Mouse (Mus musculus): ENCODE results near the gene Gm5134. TPM values are rescaled to one million over a fixed set of nuclear protein-coding genes. Genes with fewer than 3 reads are reported as not detected.

Gm5134 gene
- total and polyA plus RNA-seq, 3 experiments = not detected

DNA sequence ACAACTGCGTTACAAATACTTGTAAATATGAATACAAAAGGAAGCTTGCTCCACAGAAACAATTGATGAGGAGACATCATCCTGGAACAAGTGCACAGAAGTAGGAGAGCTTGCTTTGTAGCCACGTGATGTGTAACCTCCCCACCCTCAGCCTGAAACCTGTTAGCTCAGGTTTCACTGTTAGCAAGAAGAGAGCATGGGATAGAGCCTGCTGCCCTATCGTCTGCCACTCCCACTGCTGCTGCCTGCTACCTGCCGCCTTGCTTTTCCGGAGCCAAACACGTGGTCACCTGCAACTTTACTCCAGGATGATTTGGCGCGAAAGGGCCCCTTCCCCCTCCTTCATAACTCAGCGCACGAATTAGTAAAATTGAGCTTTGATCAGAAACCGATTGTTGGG lies 97.5 kb downstream of the Gm5134 start:
- Histone ChIP-seq H3K79me2 (ENCODE audit: control insufficient read depth, insufficient read depth, low read length, poor library complexity) (no peaks in the 10 kb centered on the region), H3K27me3 (ENCODE audit: control insufficient read depth in 1 of 2, insufficient read depth in 2 of 2, low read length in 2 of 2) (no peaks in the 10 kb centered on the region; a peak in 3 of 4 replicates), H3K9me3 (replicated peaks; ENCODE audit: insufficient read depth, low read length) (no peaks in the 10 kb centered on the region), H3K4me1 (ENCODE audit: control insufficient read depth in 1 of 2, insufficient read depth in 2 of 2, low read length in 2 of 2) (no peaks in the 10 kb centered on the region), H3K4me3 (ENCODE audit: control insufficient read depth in 1 of 2, insufficient read depth in 1 of 2, low read depth in 2 of 2, low read length in 2 of 2) (no peak overlapping the region), H3K36me3 (ENCODE audit: control insufficient read depth in 1 of 2, insufficient read depth in 2 of 2, low read length in 2 of 2) (no peaks in the 10 kb centered on the region), H3K9ac (ENCODE audit: control insufficient read depth, low read depth, low read length, poor library complexity, severe bottlenecking) (no peak overlapping the region), H3K27ac (ENCODE audit: control insufficient read depth, low read depth, low read length) (no peak overlapping the region)
- TF ChIP-seq CHD1 (IDR thresholded peaks at IDR 0.05; ENCODE audit: low read depth, low read length) (no peak), ETS1 (IDR thresholded peaks at IDR 0.05; ENCODE audit: low read depth, low read length) (no peak), USF2 (IDR thresholded peaks at IDR 0.05; ENCODE audit: borderline replicate concordance in 1 of 2, insufficient read depth in 1 of 2, low read depth in 1 of 2, low read length in 2 of 2) (no peak), CHD2 (IDR thresholded peaks at IDR 0.05; ENCODE audit: low read length) (no peak), TCF12 (IDR thresholded peaks at IDR 0.05; ENCODE audit: low read depth, low read length) (no peak), NELFE (IDR thresholded peaks at IDR 0.05; ENCODE audit: low read depth, low read length) (no peak), USF1 (IDR thresholded peaks at IDR 0.05; ENCODE audit: low read depth, low read length) (no peak), E2F4 (IDR thresholded peaks at IDR 0.05; ENCODE audit: borderline replicate concordance, low read depth, low read length) (no peak), BHLHE40 (IDR thresholded peaks at IDR 0.05; ENCODE audit: borderline replicate concordance, low read depth, low read length) (no peak), GATA1 (IDR thresholded peaks at IDR 0.05; ENCODE audit: low read depth, low read length) (no peak), MAFK (IDR thresholded peaks at IDR 0.05; ENCODE audit: borderline replicate concordance, low read depth, low read length) (no peak)
- DNase-seq (ENCODE audit: low read depth, low spot score) = no peak

Other genes with a start within 250 kb of the Gm5134 start
- gene Cabin1, start 190.2 kb upstream of the Gm5134 start, total RNA-seq (2012; rRNA removed) = 27.2 and 28.2 TPM in 2 replicates
- 100 to 1,000 TPM in 1 of 2 experiments, 10 to 100 TPM in 1; 54.9 to 115 TPM for gene Cabin1, start 190.2 kb upstream of the Gm5134 start, polyA plus RNA-seq (2012; ENCODE audit: insufficient read depth in 1 of 2, insufficient read length in 2 of 2, low read depth in 1 of 2, low replicate concordance in 2 of 2, missing spikeins in 1 of 2)
- gene Ddt, start 181.1 kb upstream of the Gm5134 start, total RNA-seq (2012; rRNA removed) = 45.1 and 48.8 TPM in 2 replicates
- gene Ddt, start 181.1 kb upstream of the Gm5134 start, polyA plus RNA-seq (2012; ENCODE audit: insufficient read depth in 1 of 2, insufficient read length in 2 of 2, low read depth in 1 of 2, low replicate concordance in 2 of 2, missing spikeins in 1 of 2) = 10 to 100 TPM in 1 of 2 experiments, not detected in 1; 63.4 TPM
- gene Gm20441, start 173.6 kb upstream of the Gm5134 start, total RNA-seq (2012; rRNA removed) = not detected in 2 replicates
- gene Gm20441, start 173.6 kb upstream of the Gm5134 start, polyA plus RNA-seq (2012; ENCODE audit: insufficient read depth in 1 of 2, insufficient read length in 2 of 2, low read depth in 1 of 2, low replicate concordance in 2 of 2, missing spikeins in 1 of 2) = not detected
- gene Gstt3, start 173.1 kb upstream of the Gm5134 start, total RNA-seq (2012; rRNA removed) = 4.0 TPM in 2 replicates
- 10 to 100 TPM in 1 of 2 experiments, not detected in 1; 10.2 TPM for gene Gstt3, start 173.1 kb upstream of the Gm5134 start, polyA plus RNA-seq (2012; ENCODE audit: insufficient read depth in 1 of 2, insufficient read length in 2 of 2, low read depth in 1 of 2, low replicate concordance in 2 of 2, missing spikeins in 1 of 2)
- 1.3 and 2.0 TPM in 2 replicates for gene Gstt1, start 155.9 kb upstream of the Gm5134 start, total RNA-seq (2012; rRNA removed)
- gene Gstt1, start 155.9 kb upstream of the Gm5134 start, polyA plus RNA-seq (2012; ENCODE audit: insufficient read depth in 1 of 2, insufficient read length in 2 of 2, low read depth in 1 of 2, low replicate concordance in 2 of 2, missing spikeins in 1 of 2) = 1 to 10 TPM in 1 of 2 experiments, not detected in 1; 3.8 TPM
- gene Gstt4, start 132.0 kb upstream of the Gm5134 start, total RNA-seq (2012; rRNA removed) = not detected in 2 replicates
- gene Gstt4, start 132.0 kb upstream of the Gm5134 start, polyA plus RNA-seq (2012; ENCODE audit: insufficient read depth in 1 of 2, insufficient read length in 2 of 2, low read depth in 1 of 2, low replicate concordance in 2 of 2, missing spikeins in 1 of 2) = not detected
- 4.3 and 4.9 TPM in 2 replicates for gene Gstt2, start 117.1 kb upstream of the Gm5134 start, total RNA-seq (2012; rRNA removed)
- gene Gstt2, start 117.1 kb upstream of the Gm5134 start, polyA plus RNA-seq (2012; ENCODE audit: insufficient read depth in 1 of 2, insufficient read length in 2 of 2, low read depth in 1 of 2, low replicate concordance in 2 of 2, missing spikeins in 1 of 2) = 10 to 100 TPM in 1 of 2 experiments, not detected in 1; 10.9 TPM
- gene Mif, start 94.3 kb upstream of the Gm5134 start, total RNA-seq (2012; rRNA removed) = 862 and 1,292 TPM in 2 replicates
- 1,000 to 10,000 TPM in 1 of 2 experiments, 100 to 1,000 TPM in 1; 817 to 2,606 TPM for gene Mif, start 94.3 kb upstream of the Gm5134 start, polyA plus RNA-seq (2012; ENCODE audit: insufficient read depth in 1 of 2, insufficient read length in 2 of 2, low read depth in 1 of 2, low replicate concordance in 2 of 2, missing spikeins in 1 of 2)
- gene Derl3, start 61.1 kb upstream of the Gm5134 start, total RNA-seq (2012; rRNA removed) = 0.23 and 0.69 TPM in 2 replicates
- 1 to 10 TPM in 1 of 2 experiments, not detected in 1; 1.5 TPM for gene Derl3, start 61.1 kb upstream of the Gm5134 start, polyA plus RNA-seq (2012; ENCODE audit: insufficient read depth in 1 of 2, insufficient read length in 2 of 2, low read depth in 1 of 2, low replicate concordance in 2 of 2, missing spikeins in 1 of 2)
- gene Smarcb1, start 32.9 kb upstream of the Gm5134 start, total RNA-seq (2012; rRNA removed) = 91.6 and 91.8 TPM in 2 replicates
- 1,000 to 10,000 TPM in 1 of 2 experiments, 100 to 1,000 TPM in 1; 117 to 2,689 TPM for gene Smarcb1, start 32.9 kb upstream of the Gm5134 start, polyA plus RNA-seq (2012; ENCODE audit: insufficient read depth in 1 of 2, insufficient read length in 2 of 2, low read depth in 1 of 2, low replicate concordance in 2 of 2, missing spikeins in 1 of 2)
- gene Chchd10, start 21.4 kb upstream of the Gm5134 start, total RNA-seq (2012; rRNA removed) = 143 and 158 TPM in 2 replicates
- gene Chchd10, start 21.4 kb upstream of the Gm5134 start, polyA plus RNA-seq (2012; ENCODE audit: insufficient read depth in 1 of 2, insufficient read length in 2 of 2, low read depth in 1 of 2, low replicate concordance in 2 of 2, missing spikeins in 1 of 2) = 100 to 1,000 TPM in 1 of 2 experiments, not detected in 1; 428 TPM
- 1.3 and 1.5 TPM in 2 replicates for gene Mmp11, start 18.0 kb upstream of the Gm5134 start, total RNA-seq (2012; rRNA removed)
- gene Mmp11, start 18.0 kb upstream of the Gm5134 start, polyA plus RNA-seq (2012; ENCODE audit: insufficient read depth in 1 of 2, insufficient read length in 2 of 2, low read depth in 1 of 2, low replicate concordance in 2 of 2, missing spikeins in 1 of 2) = 1 to 10 TPM in 1 of 2 experiments, not detected in 1; 5.9 TPM
- 0.08 and 0.26 TPM in 2 replicates for gene Gm867, start 13.8 kb upstream of the Gm5134 start, total RNA-seq (2012; rRNA removed)
- 1 to 10 TPM in 1 of 2 experiments, not detected in 1; 1.6 TPM for gene Gm867, start 13.8 kb upstream of the Gm5134 start, polyA plus RNA-seq (2012; ENCODE audit: insufficient read depth in 1 of 2, insufficient read length in 2 of 2, low read depth in 1 of 2, low replicate concordance in 2 of 2, missing spikeins in 1 of 2)
- 0.27 TPM in 1 of 2 replicates, not detected in the other for gene Vpreb3, start 11.5 kb upstream of the Gm5134 start, total RNA-seq (2012; rRNA removed)
- gene Vpreb3, start 11.5 kb upstream of the Gm5134 start, polyA plus RNA-seq (2012; ENCODE audit: insufficient read depth in 1 of 2, insufficient read length in 2 of 2, low read depth in 1 of 2, low replicate concordance in 2 of 2, missing spikeins in 1 of 2) = under 1 TPM in 1 of 2 experiments, not detected in 1; 0.88 TPM
- 7.9 and 9.0 TPM in 2 replicates for gene Zfp280b, start 78.1 kb downstream of the Gm5134 start, total RNA-seq (2012; rRNA removed)
- 10 to 100 TPM in 1 of 2 experiments, not detected in 1; 18.6 TPM for gene Zfp280b, start 78.1 kb downstream of the Gm5134 start, polyA plus RNA-seq (2012; ENCODE audit: insufficient read depth in 1 of 2, insufficient read length in 2 of 2, low read depth in 1 of 2, low replicate concordance in 2 of 2, missing spikeins in 1 of 2)
- gene Slc5a4b, start 156.4 kb downstream of the Gm5134 start, total RNA-seq (2012; rRNA removed) = not detected in 2 replicates
- under 1 TPM in 1 of 2 experiments, not detected in 1; 0.03 TPM for gene Slc5a4b, start 156.4 kb downstream of the Gm5134 start, polyA plus RNA-seq (2012; ENCODE audit: insufficient read depth in 1 of 2, insufficient read length in 2 of 2, low read depth in 1 of 2, low replicate concordance in 2 of 2, missing spikeins in 1 of 2)
- not detected in 2 replicates for gene Slc5a4a, start 192.9 kb downstream of the Gm5134 start, total RNA-seq (2012; rRNA removed)
- gene Slc5a4a, start 192.9 kb downstream of the Gm5134 start, polyA plus RNA-seq (2012; ENCODE audit: insufficient read depth in 1 of 2, insufficient read length in 2 of 2, low read depth in 1 of 2, low replicate concordance in 2 of 2, missing spikeins in 1 of 2) = not detected